Mouse (Mus musculus) limb, embryonic 10.5 days (tissue): ENCODE measurements at regions not wholly inside any gene's neighbourhood (a gene's known extent, or its start where the extent isn't known, plus 50 kb on each side); places are given as distances from the start of the nearest gene placed in this dataset.

ENCODE experiments used
- DNase-seq: peaks from one replicate; pipeline ENCODE4 v3.0.0-alpha.2; 2017; ENCODE audit warnings: low spot score
- H3K27ac ChIP-seq: fragments of 300-500 bp; sonication (generic); 2 replicates; pipeline ENCODE4 v1.5.1; 2016; ENCODE audit warnings: mild to moderate bottlenecking
- H3K27me3 ChIP-seq: fragments of 300-500 bp; sonication (generic); 2 replicates; pipeline ENCODE4 v1.6.1; 2016; ENCODE audit warnings: low read depth, mild to moderate bottlenecking; ENCODE audit not compliant: poor library complexity, severe bottlenecking
- H3K36me3 ChIP-seq: fragments of 300-500 bp; sonication (generic); 2 replicates; pipeline ENCODE4 v1.6.1; 2016; ENCODE audit warnings: mild to moderate bottlenecking, moderate library complexity
- H3K4me1 ChIP-seq: fragments of 300-500 bp; sonication (generic); 2 replicates; pipeline ENCODE4 v1.6.1; 2016
- H3K4me3 ChIP-seq: fragments of 300-500 bp; sonication (generic); 2 replicates; pipeline ENCODE4 v1.5.1; 2016; ENCODE audit warnings: mild to moderate bottlenecking, moderate library complexity
- H3K9me3 ChIP-seq: fragments of 300-500 bp; sonication (generic); replicated peaks from 2 replicates; pipeline ENCODE4 v1.6.1; 2016; ENCODE audit warnings: mild to moderate bottlenecking
- WGBS: fragments of 180-500 bp; shearing (Covaris S2); methylation state at CpG from one replicate; pipeline ENCODE4 v1.1.7; 2016; 5-methylcytosine and 5-hydroxymethylcytosine counted together

DNA sequence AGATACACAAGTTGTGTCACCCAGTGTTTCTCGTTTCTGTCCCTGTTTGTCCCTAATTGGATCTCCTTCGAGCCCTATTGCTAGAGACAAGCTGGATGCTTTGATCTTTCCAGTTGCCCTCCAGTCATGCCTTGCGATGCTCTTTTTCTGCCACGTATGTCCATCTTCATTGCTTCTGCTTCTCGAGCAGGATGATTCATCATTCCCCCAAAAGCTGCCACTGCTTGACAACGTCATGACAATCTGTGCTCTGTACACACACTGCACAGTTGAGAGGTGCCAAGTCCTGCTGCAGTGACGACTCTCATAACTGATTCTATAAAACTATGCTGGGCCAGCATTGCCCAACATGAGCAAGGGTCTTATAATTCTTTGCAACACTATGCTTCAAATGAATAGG lies 226.2 kb upstream of the Syt1 start:
- Histone ChIP-seq H3K4me3 (no peak overlapping the region), H3K9me3 (no peaks in the 10 kb centered on the region), H3K4me1 (no peaks in the 10 kb centered on the region), H3K27ac (no peak overlapping the region), H3K27me3 (no peaks in the 10 kb centered on the region), H3K36me3 (no peaks in the 10 kb centered on the region)
- no peak for DNase-seq
- WGBS = 79% methylated on average over 7 of the region's 7 CpGs

DNA sequence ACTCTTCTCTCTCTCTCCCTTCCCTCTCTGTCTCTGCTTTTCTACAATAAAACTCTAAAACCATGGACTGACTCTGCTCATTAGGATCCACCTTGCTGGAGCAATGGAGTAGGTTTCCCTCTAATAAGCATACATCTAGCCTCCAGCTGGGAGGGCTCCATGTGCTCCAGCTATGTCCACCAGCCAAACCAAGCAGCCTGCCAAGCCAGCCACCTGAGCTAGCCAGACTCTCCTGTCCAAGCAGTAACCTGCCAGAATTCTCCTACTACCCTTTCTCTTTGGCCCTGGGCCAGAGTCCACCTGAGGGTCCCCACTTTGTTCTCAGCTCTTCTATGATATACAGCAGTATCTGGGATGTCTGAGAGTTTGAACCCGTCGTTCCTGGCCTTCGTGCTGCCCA lies 216.2 kb upstream of the Syt1 start:
- Histone ChIP-seq H3K27me3 (no peaks in the 10 kb centered on the region), H3K4me3 (no peak overlapping the region), H3K36me3 (no peaks in the 10 kb centered on the region), H3K4me1 (no peaks in the 10 kb centered on the region), H3K9me3 (no peaks in the 10 kb centered on the region), H3K27ac (no peak overlapping the region)
- DNase-seq = no peak
- 100% methylated on average over 3 of the region's 3 CpGs for WGBS

DNA sequence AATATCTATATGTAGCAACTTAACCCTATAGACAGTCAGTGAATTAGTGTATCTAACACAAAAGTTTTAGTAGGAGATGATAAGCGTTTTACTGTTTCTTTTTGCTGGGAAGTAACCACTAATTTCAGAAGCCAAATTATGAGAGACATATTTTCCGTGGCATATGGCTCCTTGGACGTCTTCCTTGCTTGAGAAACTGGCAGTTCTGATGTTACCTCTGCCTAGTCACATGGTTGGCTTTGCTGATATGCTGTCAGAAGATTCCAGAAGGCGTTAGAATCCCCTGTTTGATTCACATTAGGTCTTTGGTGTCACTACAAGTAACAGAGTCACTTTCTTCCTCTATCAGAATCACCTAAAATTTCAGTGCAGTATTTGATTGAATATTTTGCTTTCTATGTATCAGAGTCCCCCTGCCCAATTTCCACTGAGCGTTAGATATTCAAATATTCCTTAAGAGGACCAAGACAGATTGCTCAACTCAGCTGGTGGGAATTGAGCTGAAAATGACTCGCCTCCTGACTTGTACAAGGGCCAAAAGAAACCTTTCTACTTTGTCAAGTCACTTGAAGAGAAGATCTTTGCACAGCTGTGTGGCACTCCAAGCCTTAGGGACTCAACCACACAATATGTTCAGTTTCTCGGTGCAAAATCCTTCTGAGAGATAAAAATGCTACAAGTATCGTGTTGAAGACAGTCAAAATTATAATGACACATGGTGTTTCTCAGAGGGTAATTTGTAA lies 178.2 kb upstream of the Syt1 start:
- no peaks in the 10 kb centered on the region for H3K36me3 ChIP-seq
- H3K4me3 ChIP-seq = no peak overlapping the region
- no peaks in the 10 kb centered on the region for H3K27me3 ChIP-seq
- H3K27ac ChIP-seq = no peak overlapping the region
- 82% methylated on average over 8 of the region's 8 CpGs for WGBS
- no peaks in the 10 kb centered on the region for H3K9me3 ChIP-seq
- no peaks in the 10 kb centered on the region for H3K4me1 ChIP-seq
- DNase-seq = no peak

DNA sequence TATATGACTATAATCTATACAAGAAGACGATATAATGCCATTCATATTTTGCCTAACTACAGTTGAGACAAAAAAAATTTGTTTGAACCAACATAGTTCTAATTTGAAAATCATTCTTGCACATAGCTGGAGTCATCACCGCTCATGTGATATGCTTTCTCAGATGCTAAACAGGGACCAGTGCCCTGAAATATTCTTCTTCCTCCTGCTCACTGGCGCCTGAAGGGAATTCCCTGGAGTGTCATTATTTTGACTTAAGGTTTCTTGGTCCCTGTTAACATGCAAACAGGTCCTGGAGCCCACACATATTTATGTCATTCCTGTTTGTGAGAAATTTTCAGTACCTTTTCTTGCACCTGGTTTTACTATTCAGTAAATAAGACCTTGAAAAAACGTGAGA lies 177.5 kb upstream of the Syt1 start:
- no peaks in the 10 kb centered on the region for H3K36me3 ChIP-seq
- H3K27ac ChIP-seq = no peak overlapping the region
- no peaks in the 10 kb centered on the region for H3K9me3 ChIP-seq
- no peaks in the 10 kb centered on the region for H3K27me3 ChIP-seq
- no peak overlapping the region for H3K4me3 ChIP-seq
- DNase-seq = no peak
- no peaks in the 10 kb centered on the region for H3K4me1 ChIP-seq
- 80% methylated on average over 4 of the region's 4 CpGs for WGBS

DNA sequence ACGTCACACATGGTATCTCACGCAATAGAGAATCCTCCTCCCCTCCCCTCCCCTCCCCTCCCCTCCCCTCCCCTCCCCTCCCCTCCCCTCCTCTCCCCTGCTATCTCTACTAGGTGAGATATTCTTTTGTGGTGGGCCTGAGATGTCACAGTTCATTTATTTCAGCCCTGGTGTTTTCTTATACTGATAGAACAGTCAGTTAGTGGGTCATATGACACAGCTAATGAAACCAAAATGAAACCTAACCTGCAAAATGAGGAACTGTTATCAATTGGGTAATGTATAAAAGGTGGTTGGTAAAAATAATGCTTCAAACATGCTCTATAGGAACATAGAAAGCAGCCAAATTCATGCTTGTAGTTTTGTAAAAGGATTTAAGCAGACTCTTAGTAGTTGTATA lies 174.5 kb upstream of the Syt1 start:
- Histone ChIP-seq H3K27ac (no peak overlapping the region), H3K36me3 (no peaks in the 10 kb centered on the region), H3K4me1 (no peaks in the 10 kb centered on the region), H3K27me3 (no peaks in the 10 kb centered on the region), H3K4me3 (no peak overlapping the region), H3K9me3 (no peaks in the 10 kb centered on the region)
- no peak for DNase-seq
- WGBS = 64% methylated on average over 2 of the region's 2 CpGs

DNA sequence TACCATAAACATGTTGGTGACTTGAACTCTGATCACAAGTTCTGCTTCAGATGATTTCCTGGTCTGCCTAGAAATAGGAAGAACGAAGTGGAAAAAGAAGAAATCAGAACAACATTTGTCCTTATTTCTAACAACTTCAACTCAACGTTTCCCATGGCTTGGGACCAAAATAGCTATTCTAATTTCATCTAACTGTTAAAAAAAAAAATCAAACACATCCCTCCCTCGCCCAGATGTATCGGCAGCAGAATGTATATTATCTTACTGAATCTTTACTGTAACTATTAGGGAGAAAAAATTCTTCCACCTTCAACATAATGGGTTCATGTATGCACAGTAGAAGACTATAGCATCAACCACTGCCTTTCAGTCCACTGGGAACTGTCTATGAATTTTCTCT lies 169.7 kb upstream of the Syt1 start:
- Histone ChIP-seq H3K4me1 (no peaks in the 10 kb centered on the region), H3K36me3 (no peaks in the 10 kb centered on the region), H3K9me3 (no peaks in the 10 kb centered on the region), H3K4me3 (no peak overlapping the region), H3K27me3 (no peaks in the 10 kb centered on the region), H3K27ac (no peak overlapping the region)
- WGBS = 85% methylated on average over 4 of the region's 4 CpGs
- DNase-seq = no peak

DNA sequence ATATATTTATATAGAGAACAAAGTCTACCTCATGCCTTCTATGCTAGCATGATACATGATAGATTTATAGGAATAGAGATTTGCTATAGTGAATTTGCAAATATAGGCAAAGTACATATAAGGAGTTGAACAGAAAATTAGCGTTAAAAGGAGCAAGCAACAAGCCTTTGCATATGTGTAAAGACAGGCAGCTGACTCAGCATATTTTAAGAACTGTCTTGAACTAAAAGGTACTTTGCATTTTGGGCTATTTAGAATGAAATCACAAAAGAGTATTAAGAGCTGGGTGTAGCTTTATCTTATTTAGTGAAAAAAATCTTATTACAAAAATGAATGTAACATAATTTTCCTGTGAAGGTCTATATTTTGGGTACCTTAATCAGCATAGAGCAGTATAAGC lies 149.9 kb upstream of the Syt1 start:
- Histone ChIP-seq H3K4me1 (no peaks in the 10 kb centered on the region), H3K36me3 (no peaks in the 10 kb centered on the region), H3K9me3 (no peaks in the 10 kb centered on the region), H3K27me3 (no peaks in the 10 kb centered on the region), H3K4me3 (no peak overlapping the region), H3K27ac (no peak overlapping the region)
- 98% methylated on average over 1 of the region's 1 CpGs for WGBS
- no peak for DNase-seq

DNA sequence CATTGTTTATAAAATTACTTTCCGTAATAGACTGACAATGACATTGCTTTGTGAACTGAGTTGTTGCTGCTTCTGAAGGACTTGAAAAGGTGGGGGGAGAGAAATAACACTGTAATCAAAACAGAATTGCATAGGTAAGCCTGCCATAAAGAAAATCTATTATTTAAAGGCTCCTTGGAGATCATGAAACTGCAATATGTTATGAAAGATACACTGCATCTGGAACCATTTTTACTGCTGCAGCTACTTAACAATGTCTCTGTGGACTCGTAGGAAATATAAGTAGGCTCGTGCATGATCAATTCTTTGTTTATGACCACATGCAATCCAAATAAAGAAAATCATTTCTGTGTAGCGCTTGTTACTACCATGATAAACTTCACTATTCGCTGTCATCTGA lies 145.0 kb upstream of the Syt1 start:
- 91% methylated on average over 5 of the region's 5 CpGs for WGBS
- H3K27ac ChIP-seq = no peak overlapping the region
- no peak overlapping the region for H3K4me3 ChIP-seq
- H3K4me1 ChIP-seq = no peaks in the 10 kb centered on the region
- H3K9me3 ChIP-seq = no peaks in the 10 kb centered on the region
- H3K36me3 ChIP-seq = no peaks in the 10 kb centered on the region
- H3K27me3 ChIP-seq = no peaks in the 10 kb centered on the region
- DNase-seq = no peak

DNA sequence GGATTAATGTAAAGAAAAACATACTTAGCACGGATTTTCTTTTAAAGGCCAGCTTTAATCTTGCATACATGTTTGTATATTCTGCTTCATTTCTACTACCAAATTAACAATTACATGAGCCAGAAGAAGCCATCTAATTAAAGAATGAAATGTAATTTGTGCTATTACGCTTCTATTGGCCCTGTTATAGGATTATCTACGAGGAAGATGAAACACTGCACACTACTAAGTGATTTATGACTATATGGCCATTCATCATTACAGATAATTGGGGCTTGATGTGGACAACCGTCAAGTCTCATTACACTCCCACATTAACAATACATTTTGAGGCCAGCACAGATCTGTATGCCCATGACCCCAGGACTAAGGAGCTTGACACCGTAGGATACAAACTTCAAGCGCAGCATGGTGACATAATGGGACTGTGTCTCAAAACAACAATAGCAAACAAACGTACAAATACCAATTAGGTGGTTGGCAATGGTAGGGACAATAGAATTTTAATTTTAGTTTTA lies 129.7 kb upstream of the Syt1 start:
- Histone ChIP-seq H3K4me3 (no peak overlapping the region), H3K9me3 (no peaks in the 10 kb centered on the region), H3K36me3 (no peaks in the 10 kb centered on the region), H3K27me3 (no peaks in the 10 kb centered on the region), H3K4me1 (no peaks in the 10 kb centered on the region), H3K27ac (no peak overlapping the region)
- DNase-seq = no peak
- 79% methylated on average over 7 of the region's 7 CpGs for WGBS

DNA sequence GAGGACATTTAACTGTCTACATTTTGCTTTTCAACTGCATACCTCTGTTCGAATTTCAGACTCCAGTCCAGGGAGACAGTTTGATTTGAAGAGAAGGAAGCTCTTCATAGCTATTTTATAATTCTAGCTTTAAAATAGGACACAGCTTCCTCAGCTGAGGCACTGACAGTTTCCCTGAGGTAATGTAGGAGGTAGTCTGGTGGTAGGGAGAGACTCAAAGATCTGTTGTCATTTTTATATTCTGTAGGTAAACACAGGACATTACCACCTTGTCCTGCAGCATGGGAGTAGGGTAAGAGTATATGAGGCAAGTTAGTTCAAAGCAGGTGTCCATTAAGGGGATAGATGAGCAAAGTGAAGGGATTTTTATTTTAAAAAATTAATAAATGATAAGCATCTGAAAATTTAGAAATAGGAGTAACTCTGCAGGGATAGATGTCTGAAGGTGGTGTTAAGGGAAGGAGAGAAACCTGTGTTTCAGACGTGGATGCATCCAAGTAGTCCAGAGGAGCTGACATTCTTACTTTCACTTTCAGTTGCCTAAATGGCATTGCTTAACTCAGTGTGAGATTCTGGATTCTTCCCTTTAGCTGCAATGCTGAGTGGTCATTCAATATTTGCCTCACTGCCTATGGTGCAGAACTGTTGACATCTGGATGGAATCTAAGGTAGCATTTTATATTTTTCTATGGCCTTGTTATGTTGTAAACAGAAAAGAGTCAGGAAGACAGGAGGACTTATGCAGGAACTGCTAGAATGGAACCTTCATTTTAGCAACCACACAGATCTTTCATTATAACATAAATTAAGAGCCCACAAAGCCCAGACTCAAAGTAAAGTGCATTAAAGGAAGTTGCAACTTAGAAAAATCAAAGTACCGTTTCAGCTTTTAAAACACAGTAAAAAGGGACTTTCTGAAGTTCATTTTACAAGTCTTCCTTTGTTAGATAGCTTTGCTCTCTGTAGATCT lies 126.3 kb upstream of the Syt1 start:
- DNase-seq = no peak
- H3K27me3 ChIP-seq = no peaks in the 10 kb centered on the region
- no peaks in the 10 kb centered on the region for H3K4me1 ChIP-seq
- H3K9me3 ChIP-seq = no peaks in the 10 kb centered on the region
- H3K4me3 ChIP-seq = no peak overlapping the region
- H3K36me3 ChIP-seq = no peaks in the 10 kb centered on the region
- H3K27ac ChIP-seq = no peak overlapping the region
- WGBS = 82% methylated on average over 3 of the region's 3 CpGs

DNA sequence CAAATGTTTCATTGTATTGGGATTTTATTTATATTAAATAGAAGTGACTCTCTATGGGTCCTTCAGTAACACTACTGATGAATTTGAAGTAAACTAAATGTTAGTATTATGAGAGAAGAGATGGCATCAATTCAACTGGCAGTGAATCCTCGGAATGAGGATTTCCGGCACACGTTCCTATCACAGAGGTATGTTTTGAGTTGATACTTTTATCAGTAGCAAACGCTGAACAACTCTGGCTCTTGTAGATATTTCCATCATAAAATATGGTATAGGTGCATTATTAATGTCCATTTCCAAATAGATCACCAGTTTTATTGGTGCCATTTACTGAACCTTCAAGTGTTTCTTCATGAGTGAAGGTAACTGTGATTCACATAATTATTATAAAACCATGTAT lies 123.7 kb upstream of the Syt1 start:
- no peak for DNase-seq
- Histone ChIP-seq H3K4me3 (no peak overlapping the region), H3K27me3 (no peaks in the 10 kb centered on the region), H3K9me3 (no peaks in the 10 kb centered on the region), H3K4me1 (no peaks in the 10 kb centered on the region), H3K27ac (no peak overlapping the region), H3K36me3 (no peaks in the 10 kb centered on the region)
- 96% methylated on average over 4 of the region's 4 CpGs for WGBS

DNA sequence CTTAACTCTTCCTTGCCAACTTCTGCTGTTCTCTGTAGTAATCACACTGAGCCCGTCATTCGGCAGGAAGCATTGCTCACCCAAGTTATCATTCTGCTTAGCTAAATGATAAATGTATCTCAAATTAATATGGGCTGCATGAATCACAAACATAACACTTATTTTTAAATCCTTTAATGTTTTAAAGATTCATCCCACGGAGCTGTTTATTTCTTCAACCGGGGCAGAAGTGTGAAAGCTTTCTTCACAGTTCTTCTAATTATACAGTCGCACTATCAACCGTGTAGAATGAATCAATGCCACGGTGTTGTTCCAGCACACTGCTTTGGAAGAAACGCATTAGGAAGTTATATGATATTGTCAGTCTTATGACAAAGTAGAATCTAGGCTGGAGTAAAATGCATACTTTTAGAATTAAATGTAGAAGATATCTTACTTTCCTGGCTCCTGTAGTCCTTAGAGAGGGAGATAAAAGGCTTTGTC lies 121.3 kb upstream of the Syt1 start:
- DNase-seq = no peak
- 83% methylated on average over 8 of the region's 8 CpGs for WGBS
- no peaks in the 10 kb centered on the region for H3K36me3 ChIP-seq
- H3K4me3 ChIP-seq = no peak overlapping the region
- H3K27me3 ChIP-seq = no peaks in the 10 kb centered on the region
- H3K27ac ChIP-seq = no peak overlapping the region
- H3K4me1 ChIP-seq = no peaks in the 10 kb centered on the region
- H3K9me3 ChIP-seq = no peaks in the 10 kb centered on the region

DNA sequence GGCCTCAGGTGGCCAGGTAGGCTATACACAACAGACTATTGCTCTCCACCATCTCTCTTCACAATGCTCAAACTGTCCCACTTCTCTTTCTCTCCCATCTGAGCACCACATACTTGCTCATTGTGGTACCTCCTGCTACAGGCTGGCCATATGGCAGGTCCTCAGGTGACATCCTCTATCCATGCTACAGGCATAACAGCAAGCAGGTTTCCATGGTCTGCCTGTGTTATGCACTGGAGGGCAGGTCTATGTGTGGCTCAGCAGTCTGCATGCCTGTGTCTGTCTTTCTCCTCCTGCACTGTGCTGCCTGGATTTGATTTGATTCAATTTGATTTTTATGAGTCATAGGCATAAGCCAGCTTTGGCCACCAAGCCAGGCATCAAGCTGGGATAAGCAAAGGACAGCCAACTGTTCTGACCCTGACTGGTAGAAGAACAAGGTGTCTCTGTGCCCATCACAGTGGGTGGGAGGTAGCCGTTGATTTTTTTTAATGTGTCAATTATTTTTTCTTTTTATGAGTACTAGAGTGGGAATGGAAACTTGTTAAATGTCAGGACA lies 118.8 kb upstream of the Syt1 start:
- Histone ChIP-seq H3K27me3 (no peaks in the 10 kb centered on the region), H3K36me3 (no peaks in the 10 kb centered on the region), H3K4me1 (no peaks in the 10 kb centered on the region), H3K27ac (no peak overlapping the region), H3K4me3 (no peak overlapping the region), H3K9me3 (no peaks in the 10 kb centered on the region)
- DNase-seq = no peak
- 88% methylated on average over 1 of the region's 1 CpGs for WGBS
